Mouse (Mus musculus): ENCODE data around the gene Epha2.

DNA sequence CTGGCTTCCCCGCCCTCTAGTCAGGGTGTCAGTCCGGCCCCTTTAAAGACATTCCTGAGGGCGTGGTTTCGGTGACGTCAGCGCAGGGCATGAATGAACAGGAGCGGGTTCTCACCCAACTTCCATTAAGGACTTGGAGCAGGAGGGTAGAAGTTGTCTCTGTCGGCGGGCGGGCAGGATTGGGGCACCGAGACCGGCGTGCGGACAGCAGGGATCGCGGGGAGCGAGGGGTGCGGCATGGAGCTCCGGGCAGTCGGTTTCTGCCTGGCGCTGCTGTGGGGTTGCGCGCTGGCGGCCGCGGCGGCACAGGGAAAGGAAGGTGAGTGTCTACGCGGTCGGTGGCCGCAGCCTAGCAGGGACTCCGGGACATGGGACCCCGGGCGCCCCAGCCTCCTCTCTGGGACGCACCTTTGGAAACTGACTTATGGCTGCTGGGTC lies at the start of gene Epha2:
- TF ChIP-seq CTCF (conservative IDR thresholded peaks at IDR 0.05; ENCODE audit: low read length): no peak
- TF ChIP-seq POU5F1 (IDR thresholded peaks at IDR 0.05; ENCODE audit: borderline replicate concordance, low read length): no peak
